Mouse (Mus musculus) right cerebral cortex, postnatal 36 days (tissue): ENCODE results near the gene Gm49325.
A peak's percentile ranks its signal among the peaks of the same experiment; 100 is the strongest.

Experiments
- DNase-seq, 2 experiments: peaks; one replicate each; pipeline ENCODE4 v3.0.0; 2022; ENCODE audit warnings: low spot score in 2 of 2, mixed read lengths in 1 of 2

Gene Gm49325

DNA sequence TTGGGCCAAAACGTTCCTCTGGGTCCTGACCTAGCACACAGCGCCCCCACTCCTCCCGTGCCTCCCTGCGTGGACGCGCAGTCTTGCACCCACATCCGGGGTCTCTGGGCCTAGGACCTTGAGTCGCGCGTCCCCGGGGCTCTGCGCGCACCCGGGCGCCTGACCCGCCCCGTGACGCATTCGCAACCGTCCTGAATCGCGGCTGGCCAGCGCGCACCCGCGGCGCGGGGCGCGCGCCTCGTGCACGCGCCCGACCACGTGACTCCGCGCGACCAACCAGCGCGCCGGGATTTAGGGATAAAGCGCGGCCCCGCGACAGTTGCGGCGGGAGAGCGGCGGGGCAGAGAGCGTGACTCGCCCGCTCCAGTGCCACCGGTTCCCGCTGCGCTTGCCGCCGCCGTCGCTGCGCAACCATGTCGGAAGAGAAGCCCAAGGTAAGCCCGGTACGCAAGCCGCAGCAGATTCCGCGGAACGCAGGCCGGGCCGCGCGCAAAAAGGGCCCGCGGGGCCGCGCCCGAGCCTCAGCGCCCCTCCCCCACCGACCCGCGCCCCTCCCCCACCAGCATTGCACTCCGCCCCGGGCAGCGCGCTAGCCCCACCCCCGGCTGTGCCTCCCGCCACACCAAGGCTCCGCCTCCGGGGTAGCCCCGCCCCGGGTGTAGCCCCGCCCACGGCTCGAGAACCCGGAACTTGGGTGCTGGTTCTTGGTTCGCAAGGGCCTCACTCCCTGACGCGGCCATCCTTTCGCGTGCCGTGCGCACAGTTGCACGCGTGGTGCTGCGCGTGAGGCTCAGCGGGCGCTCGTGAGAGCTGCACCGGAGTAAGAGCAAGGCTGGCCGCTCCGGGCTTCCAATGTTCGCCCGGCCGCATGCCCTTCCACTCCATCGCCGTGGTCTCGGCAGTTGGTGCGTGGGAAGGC lies at the start of gene Gm49325, which contains the start of gene Sumo3:
Gm49325 (plus strand) TSS at position 290 of the 919 bp plus-strand sequence.
Sumo3 (plus strand) TSS at position 190 of the 919 bp plus-strand sequence.
- peak; percentile 90 for DNase-seq

DNA sequence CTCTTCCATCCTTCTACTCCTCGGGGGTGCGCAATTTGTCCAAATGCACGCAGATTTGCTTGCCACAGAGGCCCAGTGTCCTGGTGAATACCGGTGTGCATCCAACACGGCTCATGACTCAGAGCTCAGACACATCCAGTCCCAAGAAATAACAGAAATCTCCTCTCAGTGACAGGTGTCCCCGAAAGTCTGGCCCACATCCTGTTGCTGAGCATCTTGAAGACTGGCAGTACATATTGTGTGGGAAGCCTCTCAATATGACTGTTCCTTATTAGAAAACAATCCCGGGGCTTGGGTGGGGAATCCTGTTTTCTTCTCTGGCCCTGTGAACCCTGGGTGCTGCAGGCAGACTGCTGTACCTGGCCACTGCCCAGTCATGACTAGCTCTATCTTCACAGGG lies 49.4 kb upstream of the Gm49325 start:
- peak in 1 of 2 experiments; percentile 10 for DNase-seq

GRCm38 (mm10) chr10:77557641-77558040 lies 48.4 kb upstream of the Gm49325 start:
- no peak for DNase-seq

GRCm38 (mm10) chr10:77560090-77560489 lies 45.9 kb upstream of the Gm49325 start:
- no peak for DNase-seq

DNA sequence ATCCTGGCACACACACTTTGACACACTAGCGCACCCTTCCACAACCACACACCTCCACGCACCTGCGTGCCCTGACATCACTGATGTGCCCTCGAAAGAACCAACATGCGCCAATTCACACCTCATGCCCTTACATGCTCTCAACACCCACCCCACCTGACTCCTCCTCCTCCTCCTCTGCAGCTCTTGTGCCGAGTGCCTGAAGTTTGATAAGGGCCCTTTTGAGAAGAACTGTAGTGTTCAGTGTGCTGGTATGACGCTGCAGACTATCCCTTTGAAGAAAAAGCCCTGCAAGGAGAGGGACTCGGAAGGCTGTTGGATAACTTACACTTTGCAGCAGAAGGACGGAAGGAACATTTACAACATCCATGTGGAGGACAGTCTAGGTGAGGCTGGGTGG lies 45.2 kb upstream of the Gm49325 start:
- DNase-seq: no peak

DNA sequence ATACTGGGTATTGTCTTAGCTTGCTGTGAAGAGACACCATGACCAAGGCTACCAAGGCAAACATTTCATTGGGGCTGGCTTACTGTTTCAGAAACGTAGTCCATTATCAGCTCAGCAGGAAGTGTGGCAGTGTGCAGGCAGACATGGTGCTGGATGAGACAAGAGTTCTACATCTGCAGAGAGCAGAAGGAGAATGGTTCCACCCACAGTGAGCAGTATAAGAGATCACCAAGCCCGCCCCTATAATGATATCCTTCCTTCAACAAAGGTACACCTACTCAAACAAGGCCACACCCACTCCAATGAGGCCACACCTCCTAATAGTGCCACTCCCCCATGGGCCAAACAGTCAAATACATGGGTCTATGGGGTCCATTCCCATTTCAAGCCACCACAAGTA lies 44.5 kb upstream of the Gm49325 start:
- DNase-seq: no peak

- no peak for DNase-seq
These were observed 41.0 kb upstream of the Gm49325 start for GRCm38 (mm10) chr10:77565005-77565404.

GRCm38 (mm10) chr10:77566651-77567050 lies 39.3 kb upstream of the Gm49325 start:
- peak; percentile 35 to 44 for DNase-seq

DNA sequence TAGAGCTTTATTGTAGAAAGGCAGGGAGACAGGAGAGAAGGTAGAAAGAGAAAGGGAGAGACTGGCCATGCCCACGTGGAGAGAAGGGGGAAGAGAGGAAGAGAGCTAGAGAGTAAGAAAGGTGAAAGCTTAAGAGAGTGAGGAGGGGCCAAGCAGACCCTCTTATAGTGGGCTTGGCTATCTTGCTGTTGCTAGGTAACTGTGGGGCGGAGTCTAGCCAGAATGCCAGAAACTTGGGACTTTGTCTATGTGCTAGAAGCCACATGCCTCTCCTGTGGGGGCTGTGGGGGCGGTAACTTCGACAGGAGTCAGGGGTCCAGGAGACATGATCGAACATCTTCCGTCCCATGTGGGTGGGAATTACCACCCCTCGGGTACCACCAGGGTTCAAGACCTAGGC lies 36.5 kb upstream of the Gm49325 start:
- DNase-seq: no peak

- no peak for DNase-seq
These were observed 35.9 kb upstream of the Gm49325 start for GRCm38 (mm10) chr10:77569973-77570658.

DNA sequence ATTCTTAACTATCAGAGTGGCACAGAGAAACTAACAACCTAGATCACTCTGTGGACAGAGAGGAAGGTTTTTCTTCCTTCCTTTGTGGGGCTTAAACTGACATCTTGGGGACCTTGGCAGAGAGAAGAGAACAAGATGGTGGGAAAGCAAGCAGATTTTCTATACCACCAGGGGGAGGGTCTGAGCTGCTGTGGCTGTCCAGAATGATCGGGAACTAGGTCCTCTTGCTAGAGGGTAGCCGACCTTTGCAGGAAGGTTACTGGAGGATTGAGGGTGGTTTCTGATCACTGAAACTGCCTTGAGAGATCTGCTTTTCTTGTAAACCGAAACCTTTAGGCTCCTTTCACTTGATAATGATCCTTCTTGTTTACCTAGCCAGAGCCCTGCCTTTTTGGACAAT lies 33.8 kb upstream of the Gm49325 start:
- no peak for DNase-seq

GRCm38 (mm10) chr10:77573162-77573561 lies 32.8 kb upstream of the Gm49325 start:
- DNase-seq: no peak

GRCm38 (mm10) chr10:77580027-77580920 lies 25.7 kb upstream of the Gm49325 start:
- DNase-seq: no peak

- no peak for DNase-seq
These were observed 25.0 kb upstream of the Gm49325 start for GRCm38 (mm10) chr10:77581023-77581407.

- DNase-seq: peak; percentile 91 to 93
These were observed 24.4 kb upstream of the Gm49325 start, which contains the start of gene Pttg1ip for GRCm38 (mm10) chr10:77581408-77582284. Gene Pttg1ip, plus strand, starts transcription at chr10:77581720.

DNA sequence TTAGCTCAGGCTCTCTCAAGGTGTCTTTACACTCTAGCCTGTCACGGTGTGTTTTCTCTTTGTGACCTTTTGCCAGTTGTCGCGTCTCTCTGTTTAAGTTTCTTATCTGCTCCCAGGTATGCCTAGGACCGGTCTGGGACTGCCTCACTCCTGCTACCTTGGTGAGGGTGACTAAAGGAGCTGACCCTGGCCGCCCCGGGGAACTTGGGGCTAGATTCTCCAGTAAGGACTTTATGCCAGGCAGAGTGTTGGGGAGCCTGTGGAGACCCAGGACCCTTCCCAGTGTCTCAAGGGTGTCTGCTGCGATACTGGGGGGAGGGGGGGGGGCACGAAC lies 23.7 kb upstream of the Gm49325 start:
- DNase-seq: no peak

GRCm38 (mm10) chr10:77583795-77584422 lies 22.1 kb upstream of the Gm49325 start:
- no peak for DNase-seq

- no peak for DNase-seq
These were observed 19.4 kb upstream of the Gm49325 start for GRCm38 (mm10) chr10:77586637-77587036.

- no peak for DNase-seq
These were observed 18.8 kb upstream of the Gm49325 start for GRCm38 (mm10) chr10:77587091-77587775.

GRCm38 (mm10) chr10:77588036-77588435 lies 18.0 kb upstream of the Gm49325 start:
- no peak for DNase-seq
